Mouse (Mus musculus): Measurements from ENCODE around the gene Krtap22-2.
"Not testable (repeated sequence)": the region's sequence is repeated elsewhere in the genome, so short reads cannot be mapped to it uniquely, and the experiment has no call there.

The Krtap22-2 gene

DNA sequence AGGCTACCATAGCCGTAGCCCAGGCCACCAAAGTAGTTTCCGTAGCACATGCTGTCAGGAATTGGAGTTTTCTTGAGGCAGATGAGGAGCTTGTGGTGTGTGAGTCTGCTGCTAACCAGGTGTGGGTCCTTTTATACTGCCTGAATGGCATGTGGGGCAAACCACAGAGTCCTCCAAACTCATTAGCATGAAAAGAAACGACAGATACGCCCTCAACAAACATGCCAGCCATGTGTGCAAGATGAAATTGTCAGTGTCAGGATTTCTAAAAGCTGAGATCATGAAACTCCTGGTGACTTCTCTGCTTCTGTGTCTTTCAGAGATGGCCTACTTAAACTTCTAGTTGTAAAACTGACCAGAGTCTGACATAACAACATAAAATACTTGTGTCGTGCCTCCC lies at the start of gene Krtap22-2:
Gene Krtap22-2, minus strand, starts transcription at position 101 of the 400 bp plus-strand sequence.
- DNase-seq: no peak

DNA sequence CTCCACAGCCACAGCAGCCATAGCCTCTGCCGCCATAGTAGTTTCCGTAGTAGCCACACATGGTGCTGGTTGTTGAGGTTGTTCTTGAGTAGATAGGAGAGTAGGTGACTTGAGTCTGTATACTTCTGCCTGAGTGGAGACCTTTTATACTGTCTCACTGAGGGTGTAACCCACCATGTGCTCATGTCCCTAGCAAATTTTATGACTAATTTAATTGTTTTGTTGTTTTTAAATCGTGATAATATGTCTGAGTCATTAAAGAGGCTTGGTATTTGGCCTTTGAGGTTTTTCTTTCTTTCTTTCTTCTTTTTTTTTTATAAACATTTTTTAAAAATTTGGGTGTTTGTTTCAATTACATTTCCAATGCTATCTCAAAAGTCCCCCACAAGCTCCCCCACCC lies 37.2 kb upstream of the Krtap22-2 start, which contains the start of gene Krtap6-5:
Gene Krtap6-5, minus strand, starts transcription at position 101 of the 400 bp plus-strand sequence.
- no peak for DNase-seq

DNA sequence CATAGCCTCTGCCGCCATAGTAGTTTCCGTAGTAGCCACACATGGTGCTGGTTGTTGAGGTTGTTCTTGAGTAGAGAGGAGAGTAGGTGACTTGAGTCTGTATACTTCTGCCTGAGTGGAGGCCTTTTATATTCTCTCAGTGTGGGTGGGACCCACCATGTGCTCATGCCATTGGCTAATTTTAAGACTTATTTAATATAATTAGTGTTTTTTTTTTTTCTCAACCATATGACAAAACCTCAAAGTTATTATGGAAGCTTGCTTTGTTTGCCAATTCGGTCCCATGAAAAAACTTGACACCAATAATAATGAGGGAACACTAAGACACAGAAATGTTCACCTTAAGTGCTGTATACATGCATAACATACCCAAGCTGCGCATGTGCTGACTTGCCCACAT lies 30.8 kb upstream of the Krtap22-2 start, which contains the start of gene Gm10228:
Gene Gm10228, minus strand, starts transcription at position 101 of the 400 bp plus-strand sequence.
- DNase-seq: not testable (repeated sequence)

DNA sequence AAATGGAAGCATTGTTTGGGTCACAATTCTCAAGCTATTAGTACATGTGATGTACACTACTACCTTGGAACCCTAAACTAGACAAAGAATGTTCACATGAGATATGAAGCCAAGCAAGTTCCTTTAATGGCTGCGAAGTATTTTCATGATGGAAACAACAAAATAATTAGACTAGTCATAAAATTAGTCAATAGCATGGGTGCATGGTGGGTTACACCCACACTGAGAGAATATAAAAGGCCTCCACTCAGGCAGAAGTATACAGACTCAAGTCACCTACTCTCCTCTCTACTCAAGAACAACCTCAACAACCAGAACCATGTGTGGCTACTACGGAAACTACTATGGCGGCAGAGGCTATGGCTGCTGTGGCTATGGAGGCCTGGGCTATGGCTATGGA lies 20.8 kb upstream of the Krtap22-2 start, which contains the start of gene Krtap6-1:
Gene Krtap6-1, plus strand, starts transcription at position 301 of the 400 bp plus-strand sequence.
- DNase-seq: not testable (repeated sequence)

DNA sequence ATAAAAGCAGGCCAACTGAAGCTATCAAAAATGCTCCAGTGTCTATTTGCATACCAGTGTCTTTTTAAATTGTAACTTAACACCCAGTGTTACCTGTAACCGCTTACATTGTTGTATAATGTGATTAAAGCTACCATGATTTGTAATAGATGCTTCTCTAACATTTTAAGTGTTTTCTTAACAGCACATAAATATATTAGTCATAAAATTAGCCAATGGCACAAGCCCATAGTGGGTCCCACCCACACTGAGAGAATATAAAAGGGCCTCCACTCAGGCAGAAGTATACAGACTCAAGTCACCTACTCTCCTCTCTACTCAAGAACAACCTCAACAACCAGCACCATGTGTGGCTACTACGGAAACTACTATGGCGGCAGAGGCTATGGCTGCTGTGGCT lies 4.4 kb upstream of the Krtap22-2 start, which contains the start of gene Gm10229:
Gene Gm10229, plus strand, starts transcription at position 301 of the 400 bp plus-strand sequence.
- DNase-seq: not testable (repeated sequence)

DNA sequence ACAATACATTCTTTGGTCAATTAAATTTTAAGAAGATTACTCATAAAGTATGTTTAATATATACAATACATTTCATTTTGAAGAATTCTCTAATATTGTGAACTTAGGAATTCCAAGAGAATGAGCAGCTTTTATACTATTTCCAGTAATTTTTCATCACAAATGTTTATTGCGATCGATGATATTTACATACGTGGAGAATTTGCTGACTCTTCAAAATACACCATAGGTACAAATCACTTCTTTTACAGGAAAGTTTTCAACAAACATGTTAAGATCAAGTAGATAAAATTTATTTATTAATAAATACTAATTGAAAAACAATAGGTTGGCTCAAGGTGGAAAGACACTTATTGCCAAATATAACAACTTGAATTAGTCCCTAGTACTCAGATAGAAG lies 3.4 kb upstream of the Krtap22-2 start:
- no peak for DNase-seq

DNA sequence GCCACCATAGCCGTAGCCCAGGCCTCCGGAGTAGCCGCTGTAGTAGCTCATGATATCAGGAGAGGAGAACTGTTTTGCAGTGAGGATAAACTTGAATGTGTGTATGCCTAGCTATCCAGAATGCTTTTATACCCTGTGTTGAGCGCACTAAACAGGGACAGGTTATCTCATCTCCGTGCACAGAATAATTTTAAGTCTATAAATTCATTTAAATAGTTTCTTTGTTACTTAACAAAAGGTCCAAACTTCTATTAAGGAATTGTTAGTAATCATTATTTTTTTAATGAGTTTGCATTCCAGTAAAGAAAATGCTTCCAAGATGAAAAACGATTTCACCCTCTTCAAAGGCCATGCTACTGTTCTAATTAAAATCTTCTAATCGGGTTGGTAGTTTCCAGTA lies 47.8 kb downstream of the Krtap22-2 start, which contains the start of gene Krtap16-3:
Gene Krtap16-3, minus strand, starts transcription at position 101 of the 400 bp plus-strand sequence.
- no peak for DNase-seq

Data from lung, postnatal 10 days (tissue).